In the genomic region with DNA sequence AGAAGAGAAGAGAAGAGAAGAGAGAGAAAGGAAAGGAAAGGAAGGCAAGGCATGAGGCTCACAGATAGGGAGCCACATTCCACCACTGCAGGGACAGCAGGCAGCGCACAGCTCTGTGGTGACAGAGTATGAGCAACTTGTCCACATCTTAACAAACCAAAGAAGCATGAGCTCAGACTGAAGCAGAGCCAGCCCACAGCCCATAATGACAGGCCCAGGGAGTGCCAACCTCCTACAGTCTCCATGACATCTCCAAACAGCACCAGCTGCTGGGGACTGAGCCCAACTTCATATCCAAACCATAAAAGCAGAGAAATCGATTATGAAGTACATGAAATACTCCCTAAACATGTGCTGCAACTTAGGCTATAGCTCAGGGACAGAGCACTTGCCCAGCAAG, we compare ENCODE assay signal across 21 mouse cellular contexts. TPM values are rescaled to one million over a fixed set of nuclear protein-coding genes. Genes with fewer than 3 reads are reported as not detected.
DNase-seq lines count a peak whose midpoint lies in the region; ATAC-seq and TF ChIP-seq lines count a peak whose summit lies in the region.
"Had no signal": no experiment of that assay in that cellular context is flagged by ENCODE, and none has a peak within 500 bp of the region (broad histone marks: within the 10 kb centered on the region; RNA-seq: fewer than 3 reads in every experiment).

No protein-coding gene starts in this region.

- no peaks in the 10 kb centered on the region for H3K27me3 ChIP-seq in forebrain, postnatal 0 days (ENCODE audit: insufficient read depth, low read length)
- H3K27me3 ChIP-seq in forebrain, embryonic 16.5 days (replicated peaks; ENCODE audit: control insufficient read depth, insufficient read depth, low read length): no peaks in the 10 kb centered on the region
- H3K27me3 ChIP-seq in midbrain, postnatal 0 days (ENCODE audit: insufficient read depth, low read length): no peaks in the 10 kb centered on the region
- no peaks in the 10 kb centered on the region for H3K27me3 ChIP-seq in midbrain, embryonic 14.5 days (ENCODE audit: control insufficient read depth, insufficient read depth, low read length)
- H3K27me3 ChIP-seq in hindbrain, postnatal 0 days (ENCODE audit: insufficient read depth, low read length): no peaks in the 10 kb centered on the region
- H3K27me3 ChIP-seq: embryonic facial prominence, embryonic 12.5 days; heart, embryonic 13.5 days had no signal

- TF ChIP-seq CTCF in forebrain, postnatal 0 days (IDR thresholded peaks at IDR 0.05; ENCODE audit: low read depth): no peak
- no peak for TF ChIP-seq CTCF in midbrain, postnatal 0 days (IDR thresholded peaks at IDR 0.05)
- TF ChIP-seq CTCF in hindbrain, postnatal 0 days (IDR thresholded peaks at IDR 0.05; ENCODE audit: low read depth): no peak

- no peak overlapping the region for H3K4me3 ChIP-seq in forebrain, postnatal 0 days (ENCODE audit: low read depth, low read length)
- H3K4me3 ChIP-seq in forebrain, embryonic 16.5 days (replicated peaks; ENCODE audit: low read length): no peak overlapping the region
- H3K4me3 ChIP-seq in midbrain, postnatal 0 days (ENCODE audit: low read depth, low read length): no peak overlapping the region
- H3K4me3 ChIP-seq in midbrain, embryonic 14.5 days (replicated peaks; ENCODE audit: low read depth, low read length): no peak overlapping the region
- H3K4me3 ChIP-seq in hindbrain, postnatal 0 days (ENCODE audit: low read length): no peak overlapping the region
- H3K4me3 ChIP-seq: embryonic facial prominence, embryonic 12.5 days; forebrain, embryonic 10.5 days; heart, embryonic 13.5 days; midbrain, embryonic 10.5 days had no signal

- 66% methylated on average over 2 of the region's 2 CpGs for WGBS in forebrain, postnatal 0 days
- WGBS in forebrain, embryonic 16.5 days: 66% methylated on average over 2 of the region's 2 CpGs
- 68% methylated on average over 2 of the region's 2 CpGs for WGBS in midbrain, postnatal 0 days
- WGBS in midbrain, embryonic 14.5 days: 71% methylated on average over 2 of the region's 2 CpGs
- WGBS in hindbrain, postnatal 0 days: 71% methylated on average over 2 of the region's 2 CpGs

- peak; percentile 53 for ATAC-seq in forebrain, postnatal 0 days
- ATAC-seq in forebrain, embryonic 16.5 days: no peak
- ATAC-seq in midbrain, postnatal 0 days (ENCODE audit: low FRiP score): no peak
- no peak for ATAC-seq in midbrain, embryonic 14.5 days (ENCODE audit: low FRiP score, low TSS enrichment)
- ATAC-seq in hindbrain, postnatal 0 days: no peak
- ATAC-seq: hindbrain, embryonic 16.5 days; liver, postnatal 0 days had no signal

- H3K4me1 ChIP-seq in forebrain, postnatal 0 days (ENCODE audit: insufficient read depth): no peaks in the 10 kb centered on the region
- no peaks in the 10 kb centered on the region for H3K4me1 ChIP-seq in forebrain, embryonic 16.5 days (replicated peaks; ENCODE audit: control insufficient read depth, insufficient read depth, low read length)
- H3K4me1 ChIP-seq in midbrain, postnatal 0 days (ENCODE audit: insufficient read depth, low read length): no peaks in the 10 kb centered on the region
- no peaks in the 10 kb centered on the region for H3K4me1 ChIP-seq in midbrain, embryonic 14.5 days (ENCODE audit: control insufficient read depth, insufficient read depth, low read length)
- H3K4me1 ChIP-seq in hindbrain, postnatal 0 days (ENCODE audit: insufficient read depth, low read length): no peaks in the 10 kb centered on the region
- H3K4me1 ChIP-seq: embryonic facial prominence, embryonic 12.5 days; forebrain, embryonic 10.5 days; heart, embryonic 13.5 days; midbrain, embryonic 10.5 days had no signal

- H3K4me2 ChIP-seq in forebrain, postnatal 0 days (ENCODE audit: low read depth): no peak overlapping the region
- no peak overlapping the region for H3K4me2 ChIP-seq in forebrain, embryonic 16.5 days (ENCODE audit: low read length)
- no peak overlapping the region for H3K4me2 ChIP-seq in midbrain, postnatal 0 days (ENCODE audit: low read depth, low read length, poor library complexity, severe bottlenecking)
- H3K4me2 ChIP-seq in midbrain, embryonic 14.5 days (ENCODE audit: low read length): no peak overlapping the region
- no peak overlapping the region for H3K4me2 ChIP-seq in hindbrain, postnatal 0 days (ENCODE audit: low read depth, low read length)
- H3K4me2 ChIP-seq: embryonic facial prominence, embryonic 12.5 days; heart, embryonic 13.5 days had no signal

- no peak overlapping the region for H3K9ac ChIP-seq in forebrain, postnatal 0 days
- no peak overlapping the region for H3K9ac ChIP-seq in forebrain, embryonic 16.5 days (replicated peaks; ENCODE audit: low read depth, low read length)
- H3K9ac ChIP-seq in midbrain, postnatal 0 days (replicated peaks; ENCODE audit: low read length, poor library complexity, severe bottlenecking): no peak overlapping the region
- H3K9ac ChIP-seq in midbrain, embryonic 14.5 days (replicated peaks; ENCODE audit: low read length): no peak overlapping the region
- H3K9ac ChIP-seq in hindbrain, postnatal 0 days (replicated peaks; ENCODE audit: low read length): no peak overlapping the region
- H3K9ac ChIP-seq: embryonic facial prominence, embryonic 12.5 days; heart, embryonic 13.5 days; liver, postnatal 0 days had no signal

- no peaks in the 10 kb centered on the region for H3K9me3 ChIP-seq in forebrain, postnatal 0 days (ENCODE audit: low read length)
- no peaks in the 10 kb centered on the region for H3K9me3 ChIP-seq in forebrain, embryonic 16.5 days (ENCODE audit: control insufficient read depth, low read length)
- H3K9me3 ChIP-seq in midbrain, postnatal 0 days (ENCODE audit: low read length): no peaks in the 10 kb centered on the region
- no peaks in the 10 kb centered on the region for H3K9me3 ChIP-seq in midbrain, embryonic 14.5 days (ENCODE audit: control insufficient read depth, low read length)
- H3K9me3 ChIP-seq in hindbrain, postnatal 0 days (ENCODE audit: low read length): no peaks in the 10 kb centered on the region
- H3K9me3 ChIP-seq: embryonic facial prominence, embryonic 12.5 days; forebrain, embryonic 10.5 days; heart, embryonic 13.5 days; midbrain, embryonic 10.5 days had no signal

- H3K36me3 ChIP-seq in forebrain, postnatal 0 days (ENCODE audit: insufficient read depth): no peaks in the 10 kb centered on the region
- no peaks in the 10 kb centered on the region for H3K36me3 ChIP-seq in forebrain, embryonic 16.5 days (ENCODE audit: control insufficient read depth, insufficient read depth)
- no peaks in the 10 kb centered on the region for H3K36me3 ChIP-seq in midbrain, postnatal 0 days (ENCODE audit: insufficient read depth, low read length)
- no peaks in the 10 kb centered on the region for H3K36me3 ChIP-seq in midbrain, embryonic 14.5 days (ENCODE audit: control insufficient read depth, insufficient read depth, low read length)
- H3K36me3 ChIP-seq in hindbrain, postnatal 0 days (ENCODE audit: insufficient read depth, low read length): no peaks in the 10 kb centered on the region
- H3K36me3 ChIP-seq: embryonic facial prominence, embryonic 12.5 days; forebrain, embryonic 10.5 days; heart, embryonic 13.5 days; midbrain, embryonic 10.5 days had no signal

- no peak overlapping the region for H3K27ac ChIP-seq in forebrain, postnatal 0 days (ENCODE audit: low read depth, low read length)
- no peak overlapping the region for H3K27ac ChIP-seq in forebrain, embryonic 16.5 days (ENCODE audit: low read length)
- H3K27ac ChIP-seq in midbrain, postnatal 0 days (ENCODE audit: low read depth, low read length): no peak overlapping the region
- H3K27ac ChIP-seq in midbrain, embryonic 14.5 days (replicated peaks; ENCODE audit: low read depth, low read length): no peak overlapping the region
- no peak overlapping the region for H3K27ac ChIP-seq in hindbrain, postnatal 0 days
- H3K27ac ChIP-seq: embryonic facial prominence, embryonic 12.5 days; forebrain, embryonic 10.5 days; heart, embryonic 13.5 days had no signal

- no peak for DNase-seq in forebrain, postnatal 0 days
- DNase-seq in midbrain, postnatal 0 days (ENCODE audit: low spot score): peak; percentile 12
- no peak for DNase-seq in midbrain, embryonic 14.5 days
- peak; percentile 43 to 51 for DNase-seq in layer of hippocampus, postnatal 36 days
- no peak for DNase-seq in hindbrain, postnatal 0 days (ENCODE audit: low spot score)
- no peak for DNase-seq in ovary, postnatal 36 days (ENCODE audit: low spot score)
- DNase-seq in ovary, postnatal 14 days (ENCODE audit: low spot score): no peak
- DNase-seq: cerebellum, adult 11-12 months; heart, postnatal 36 days; kidney, adult 11 months; kidney, postnatal 10 days; liver; liver, postnatal 0 days; lung, postnatal 14 days; thymus, postnatal 14 days had no signal

RNA-seq across cellular contexts. Expression of gene Pemt, which starts 11.7 kb away (rescaled TPM):
- total RNA-seq in forebrain, postnatal 0 days (2014; rRNA removed): 7.9 and 16.2 TPM in 2 replicates
- 14.2 and 14.4 TPM in 2 replicates for polyA plus RNA-seq in forebrain, postnatal 0 days (2015; fragmentation: Nextera tagmentation; extraction: Ambion mirVana)
- polyA plus RNA-seq in forebrain, embryonic 16.5 days (2015; fragmentation: Nextera tagmentation; extraction: Ambion mirVana): 4.4 and 7.9 TPM in 2 replicates
- 10.9 and 17.3 TPM in 2 replicates for total RNA-seq in midbrain, postnatal 0 days (2014; rRNA removed)
- polyA plus RNA-seq in midbrain, postnatal 0 days (2015; fragmentation: Nextera tagmentation; extraction: Ambion mirVana): 12.7 and 13.6 TPM in 2 replicates
- polyA plus RNA-seq in midbrain, embryonic 14.5 days (2014; fragmentation: Nextera tagmentation; extraction: Ambion mirVana): 6.0 and 8.3 TPM in 2 replicates
- 1 to 10 TPM; 4.6 to 5.6 TPM for total RNA-seq in layer of hippocampus, postnatal 36 days (2021)
- 14.5 and 15.3 TPM in 2 replicates for total RNA-seq in hindbrain, postnatal 0 days (2014; rRNA removed)
- 12.6 and 12.9 TPM in 2 replicates for polyA plus RNA-seq in hindbrain, postnatal 0 days (2015; fragmentation: Nextera tagmentation; extraction: Ambion mirVana)

RNA-seq across cellular contexts. Expression of gene Rai1, which starts 46.8 kb away (rescaled TPM):
- 50.9 and 60.7 TPM in 2 replicates for total RNA-seq in forebrain, postnatal 0 days (2014; rRNA removed)
- 16.6 and 21.2 TPM in 2 replicates for polyA plus RNA-seq in forebrain, postnatal 0 days (2015; fragmentation: Nextera tagmentation; extraction: Ambion mirVana)
- 30.2 and 30.3 TPM in 2 replicates for polyA plus RNA-seq in forebrain, embryonic 16.5 days (2015; fragmentation: Nextera tagmentation; extraction: Ambion mirVana)
- 50.7 and 66.8 TPM in 2 replicates for total RNA-seq in midbrain, postnatal 0 days (2014; rRNA removed)
- 20.1 and 22.0 TPM in 2 replicates for polyA plus RNA-seq in midbrain, postnatal 0 days (2015; fragmentation: Nextera tagmentation; extraction: Ambion mirVana)
- polyA plus RNA-seq in midbrain, embryonic 14.5 days (2014; fragmentation: Nextera tagmentation; extraction: Ambion mirVana): 37.7 and 39.9 TPM in 2 replicates
- 10 to 100 TPM; 67.9 to 76.3 TPM for total RNA-seq in layer of hippocampus, postnatal 36 days (2021)
- 70.0 and 90.2 TPM in 2 replicates for total RNA-seq in hindbrain, postnatal 0 days (2014; rRNA removed)
- 20.8 and 24.9 TPM in 2 replicates for polyA plus RNA-seq in hindbrain, postnatal 0 days (2015; fragmentation: Nextera tagmentation; extraction: Ambion mirVana)

Comparison
In these comparisons a context has a peak if more than half of its experiments do, and no peak if none do; other contexts are left out.
1. DNase-seq: peak in midbrain, postnatal 0 days (single experiment) and layer of hippocampus, postnatal 36 days (2 of 2); none in forebrain, postnatal 0 days (single experiment), midbrain, embryonic 14.5 days (single experiment), hindbrain, postnatal 0 days (single experiment), ovary, postnatal 36 days (single experiment) and ovary, postnatal 14 days (single experiment).